Mouse (Mus musculus) mouse embryonic stem cell (cell line): ENCODE results near the gene Hace1.

ENCODE experiments used
- in situ Hi-C, 2 experiments: fragments of 300-500 bp; cut with MboI; formaldehyde crosslinking; loops; 1 replicate in 1 of 2; 3 replicates in 1 of 2; pipeline ENCODE4 v1.14.3; 2019 to 2020; ENCODE audit warnings: low sequenced_read_pairs in 2 of 2, low pct_unique_long_range_greater_than_20kb in 1 of 2, mixed read lengths in 1 of 2; ENCODE audit not compliant: unreplicated experiment in 1 of 2

Gene Hace1

GRCm38 (mm10) chr10:45686191-45686590 lies 108.6 kb downstream of the Hace1 start:
- in situ Hi-C loops: no loop called here

- in situ Hi-C loops: no loop called here
Measured at GRCm38 (mm10) chr10:45694931-45695330, 117.3 kb downstream of the Hace1 start.

GRCm38 (mm10) chr10:45695522-45695921 lies 117.9 kb downstream of the Hace1 start:
- in situ Hi-C loops: no loop called here

DNA sequence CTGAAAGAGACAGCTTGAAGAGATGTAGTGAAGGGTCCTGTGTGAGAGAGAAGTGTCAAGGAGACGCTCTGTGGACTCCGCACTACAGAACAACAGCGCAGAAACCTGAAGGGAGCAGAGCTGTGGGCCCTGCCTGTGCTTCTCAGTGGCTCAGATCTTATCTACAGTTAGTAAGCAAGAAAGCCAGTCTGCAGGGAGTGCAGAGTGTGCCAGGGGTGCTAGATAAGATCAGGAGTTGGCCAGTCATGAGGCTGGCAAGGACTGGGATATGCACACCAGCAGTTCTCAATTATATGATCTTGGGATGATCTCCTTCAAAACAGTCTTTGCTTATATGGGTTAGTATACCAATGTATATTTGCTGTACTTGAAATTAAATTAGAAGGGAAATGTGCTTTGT lies 121.3 kb downstream of the Hace1 start:
- in situ Hi-C loops: no loop called here

- in situ Hi-C loops: no loop called here
Measured at GRCm38 (mm10) chr10:45706849-45707248, 129.2 kb downstream of the Hace1 start.

- in situ Hi-C loops: no loop called here
Measured at GRCm38 (mm10) chr10:45710848-45711247, 133.2 kb downstream of the Hace1 start.

GRCm38 (mm10) chr10:45711348-45711747 lies 133.7 kb downstream of the Hace1 start:
- in situ Hi-C loops: no loop called here
